Mouse (Mus musculus): Measurements from ENCODE around the gene Aamp.

- TF ChIP-seq CTCF (IDR thresholded peaks at IDR 0.05; ENCODE audit: borderline replicate concordance, control insufficient read depth, extremely low read depth, insufficient read depth, low read length, poor library complexity) (no peak), POLR2A (IDR thresholded peaks at IDR 0.05; ENCODE audit: control insufficient read depth, extremely low read depth, insufficient read depth, low read length, poor library complexity) (no peak)
These were observed 21.0 kb upstream of the Aamp start, which contains the start of gene Tmbim1 for GRCm38 (mm10) chr1:74305522-74305921.

Data from thymus, adult 2 months (tissue).